Mouse (Mus musculus) lung, postnatal 36 days (tissue): ENCODE results near the gene Mfap1b.
"Not testable (repeated sequence)": the region's sequence is repeated elsewhere in the genome, so short reads cannot be mapped to it uniquely, and the experiment has no call there.

Source experiments
- DNase-seq: peaks from one replicate; pipeline ENCODE4 v3.0.0; 2022; ENCODE audit warnings: mixed read lengths

The Mfap1b gene

GRCm38 (mm10) chr2:121468982-121469381, 4.9 kb downstream of the Mfap1b start:
- DNase-seq, result not testable (repeated sequence)

GRCm38 (mm10) chr2:121460071-121460470, 13.8 kb downstream of the Mfap1b start:
- no peak for DNase-seq

GRCm38 (mm10) chr2:121456692-121457642, 16.9 kb downstream of the Mfap1b start, which contains the start of gene Serinc4:
Gene Serinc4 (minus strand): TSS chr2:121456781.
- peak; percentile 93 for DNase-seq

- DNase-seq, result no peak
Measured at GRCm38 (mm10) chr2:121455534-121455933, 18.3 kb downstream of the Mfap1b start.

- DNase-seq, result no peak
Measured at GRCm38 (mm10) chr2:121453917-121454316, 19.9 kb downstream of the Mfap1b start.

GRCm38 (mm10) chr2:121452990-121453389, 20.9 kb downstream of the Mfap1b start, which contains the start of gene Hypk:
Gene Hypk (plus strand): TSS chr2:121453290.
- DNase-seq, result no peak

GRCm38 (mm10) chr2:121452361-121452760, 21.5 kb downstream of the Mfap1b start:
- DNase-seq, result no peak

GRCm38 (mm10) chr2:121450093-121450492, 23.8 kb downstream of the Mfap1b start:
- peak; percentile 45 for DNase-seq

- peak; percentile 16 for DNase-seq
Measured at GRCm38 (mm10) chr2:121449545-121450011, 24.3 kb downstream of the Mfap1b start.

- peak; percentile 100 for DNase-seq
Measured at GRCm38 (mm10) chr2:121448739-121449535, 24.9 kb downstream of the Mfap1b start, which contains the start of gene Serf2. Gene Serf2 (plus strand): TSS chr2:121449195.

- DNase-seq, result peak; percentile 81
Measured at GRCm38 (mm10) chr2:121448136-121448535, 25.7 kb downstream of the Mfap1b start.

GRCm38 (mm10) chr2:121447006-121447405, 26.9 kb downstream of the Mfap1b start:
- DNase-seq, result no peak

GRCm38 (mm10) chr2:121446506-121446905, 27.4 kb downstream of the Mfap1b start:
- DNase-seq, result no peak

GRCm38 (mm10) chr2:121445117-121445516, 28.8 kb downstream of the Mfap1b start:
- DNase-seq, result no peak

- no peak for DNase-seq
Measured at GRCm38 (mm10) chr2:121444178-121444577, 29.7 kb downstream of the Mfap1b start, which contains the start of gene Ell3. Gene Ell3 (minus strand): TSS chr2:121444278.

GRCm38 (mm10) chr2:121443068-121443349, 30.9 kb downstream of the Mfap1b start:
- DNase-seq, result peak; percentile 9

GRCm38 (mm10) chr2:121442259-121443067, 31.4 kb downstream of the Mfap1b start:
- DNase-seq, result peak; percentile 90

- peak; percentile 10 for DNase-seq
Measured at GRCm38 (mm10) chr2:121441800-121442199, 32.1 kb downstream of the Mfap1b start.

- DNase-seq, result no peak
Measured at GRCm38 (mm10) chr2:121440834-121441605, 32.8 kb downstream of the Mfap1b start.

GRCm38 (mm10) chr2:121439746-121440145, 34.1 kb downstream of the Mfap1b start:
- no peak for DNase-seq

- DNase-seq, result peak; percentile 65
Measured at GRCm38 (mm10) chr2:121434854-121435253, 39.0 kb downstream of the Mfap1b start.

GRCm38 (mm10) chr2:121425890-121426289, 48.0 kb downstream of the Mfap1b start:
- no peak for DNase-seq
